Mouse (Mus musculus) heart, adult 2 months (tissue): ENCODE results near the gene Kcne2. TPM values are rescaled to one million over a fixed set of nuclear protein-coding genes. Genes with fewer than 3 reads are reported as not detected.
A peak's percentile ranks its signal among the peaks of the same experiment; 100 is the strongest.

Source experiments
- DNase-seq, 2 experiments: peaks; one replicate each; pipeline ENCODE4 v3.0.0; 2021
- H3K27ac ChIP-seq: fragments of 200-600 bp; 2 replicates; pipeline ENCODE4 v1.8.1; 2022
- H3K27me3 ChIP-seq: fragments of 200-500 bp; 2 replicates; pipeline ENCODE4 v1.6.1; 2012; ENCODE audit warnings: mild to moderate bottlenecking, low read length, inconsistent platforms, mixed read lengths; ENCODE audit not compliant: control insufficient read depth, insufficient read depth
- H3K36me3 ChIP-seq: fragments of 200-500 bp; 2 replicates; pipeline ENCODE4 v1.6.1; 2012; ENCODE audit warnings: low read length, inconsistent platforms; ENCODE audit not compliant: control insufficient read depth, insufficient read depth
- H3K4me1 ChIP-seq: fragments of 200-500 bp; 2 replicates; pipeline ENCODE4 v1.6.1; 2011; ENCODE audit warnings: low read length; ENCODE audit not compliant: control insufficient read depth, insufficient read depth
- H3K4me3 ChIP-seq: fragments of 200-600 bp; 2 replicates; pipeline ENCODE4 v1.8.1; 2022
- H3K79me2 ChIP-seq: fragments of 200-500 bp; replicated peaks from 2 replicates; pipeline ENCODE4 v1.6.1; 2012; ENCODE audit warnings: mild to moderate bottlenecking, inconsistent platforms, low read length, moderate library complexity, mixed read lengths; ENCODE audit not compliant: control insufficient read depth, insufficient read depth
- H3K9ac ChIP-seq: fragments of 200-500 bp; 2 replicates; pipeline ENCODE4 v1.6.1; 2012; ENCODE audit warnings: low read depth, mild to moderate bottlenecking, control low read depth, inconsistent platforms, low read length, mixed read lengths
- CTCF ChIP-seq: fragments of 200-600 bp; IDR thresholded peaks from 2 replicates; pipeline ENCODE4 v1.8.1; 2022; ENCODE audit warnings: antibody characterized with exemption, mild to moderate bottlenecking, moderate library complexity
- EP300 ChIP-seq: fragments of 200-500 bp; IDR thresholded peaks from 2 replicates; pipeline ENCODE4 v1.6.1; 2011; ENCODE audit warnings: low read depth, low read length, control low read depth; ENCODE audit not compliant: insufficient read depth
- POLR2A ChIP-seq: fragments of 200-500 bp; IDR thresholded peaks from 2 replicates; pipeline ENCODE4 v1.6.1; 2011; ENCODE audit warnings: mild to moderate bottlenecking, low read depth, low read length, control low read depth; ENCODE audit not compliant: insufficient read depth
- WGBS: fragments of 180-500 bp; shearing (Covaris S2); methylation state at CpG from one replicate; pipeline ENCODE4 v1.1.7; 2018; 5-methylcytosine and 5-hydroxymethylcytosine counted together
- intact Hi-C: fragments of 180-260 bp; cut with DNase I; formaldehyde crosslinking; loops from one replicate; pipeline ENCODE4 v1.15.1; 2025
- polyA plus RNA-seq: library from polyadenylated mRNA; depleted of rRNA; stranded (reverse); fragments of >200 nt; gene quantifications from 2 replicates; pipeline ENCODE4 v1.2.3, GENCODE M21; 2012
- total RNA-seq, 2 experiments: library from RNA; stranded (reverse); gene quantifications; 2 replicates each; pipeline ENCODE4 v1.2.3; 2021

Gene Kcne2
- total and polyA plus RNA-seq, 3 experiments = not detected

DNA sequence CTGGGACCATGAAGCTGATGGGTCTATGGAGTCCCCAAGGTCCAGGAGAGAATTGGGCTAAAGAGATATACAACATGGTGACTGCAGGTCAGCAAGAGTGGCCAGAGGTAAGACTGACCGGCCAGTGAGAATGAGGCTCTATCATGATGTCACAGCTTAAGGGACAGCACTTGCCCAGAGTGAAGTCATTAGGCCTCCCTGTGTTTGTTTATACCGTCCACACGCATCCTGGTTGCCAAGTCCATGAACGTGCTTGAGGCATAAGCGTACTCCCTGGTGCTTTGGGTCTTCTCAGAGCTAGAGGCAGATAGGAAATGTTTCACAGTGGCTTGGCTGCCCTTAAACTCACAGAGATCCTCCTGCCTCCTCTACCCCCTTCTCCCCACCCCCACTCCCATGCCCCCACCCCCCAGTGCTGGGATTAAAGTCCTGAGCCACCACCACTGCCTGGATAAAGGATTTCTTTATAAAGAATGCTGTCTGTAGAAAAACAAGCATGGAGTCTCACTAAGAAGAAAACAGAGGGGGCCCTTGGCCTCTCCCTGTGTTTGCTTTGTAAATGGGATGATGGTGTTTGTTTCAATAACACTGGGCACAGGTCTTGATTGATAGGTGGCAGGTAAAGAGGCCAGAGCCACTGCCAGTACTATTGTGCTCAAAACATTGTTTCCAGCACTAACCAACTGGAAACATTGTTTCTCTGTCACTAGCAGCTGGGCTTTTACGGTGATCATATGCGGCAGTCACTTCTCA, 32.3 kb downstream of the Kcne2 start:
- 52% methylated on average over 7 of the region's 7 CpGs for WGBS
- intact Hi-C loops = no loop called here
- H3K9ac ChIP-seq = no peak overlapping the region
- H3K79me2 ChIP-seq = no peaks in the 10 kb centered on the region
- no peaks in the 10 kb centered on the region for H3K27me3 ChIP-seq
- no peaks in the 10 kb centered on the region for H3K36me3 ChIP-seq
- no peaks in the 10 kb centered on the region for H3K4me1 ChIP-seq
- H3K4me3 ChIP-seq = no peak overlapping the region
- TF ChIP-seq POLR2A (no peak), EP300 (no peak), CTCF (no peak)
- H3K27ac ChIP-seq = no peak overlapping the region
- DNase-seq = no peak

DNA sequence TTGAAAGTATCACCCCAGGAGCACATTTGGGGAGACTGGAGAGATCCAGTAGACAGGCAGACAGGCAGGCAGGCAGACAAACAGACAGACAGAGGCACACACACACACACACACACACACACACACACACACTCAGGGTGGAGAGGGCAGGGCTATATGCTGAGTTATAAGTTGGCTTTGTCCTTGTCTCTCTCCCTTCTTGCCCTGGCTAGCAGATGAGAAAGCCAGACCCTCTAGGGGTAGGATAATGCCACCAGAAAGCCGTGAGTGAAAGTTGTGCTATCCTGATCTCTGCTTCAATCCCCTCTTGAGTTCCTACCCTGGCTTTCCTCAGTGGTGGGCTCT, 32.8 kb downstream of the Kcne2 start:
- H3K9ac ChIP-seq = no peak overlapping the region
- H3K36me3 ChIP-seq = no peaks in the 10 kb centered on the region
- H3K79me2 ChIP-seq = no peaks in the 10 kb centered on the region
- H3K27me3 ChIP-seq = no peaks in the 10 kb centered on the region
- no peak for TF ChIP-seq POLR2A
- TF ChIP-seq CTCF = no peak
- no peak for TF ChIP-seq EP300
- H3K27ac ChIP-seq = no peak overlapping the region
- DNase-seq = no peak
- no peaks in the 10 kb centered on the region for H3K4me1 ChIP-seq
- WGBS = 68% methylated on average over 1 of the region's 1 CpGs
- H3K4me3 ChIP-seq = no peak overlapping the region
- intact Hi-C loops = no loop called here

GRCm38 (mm10) chr16:92327911-92328310, 35.7 kb downstream of the Kcne2 start:
- no peaks in the 10 kb centered on the region; the same call in 1 of the 2 replicates for H3K4me1 ChIP-seq
- H3K36me3 ChIP-seq = no peaks in the 10 kb centered on the region
- no peak overlapping the region for H3K27ac ChIP-seq
- DNase-seq = no peak
- intact Hi-C loops = no loop called here
- no peaks in the 10 kb centered on the region for H3K27me3 ChIP-seq
- no peak for TF ChIP-seq CTCF
- 93% methylated on average over 10 of the region's 10 CpGs for WGBS
- H3K79me2 ChIP-seq = no peaks in the 10 kb centered on the region
- no peak overlapping the region for H3K9ac ChIP-seq
- H3K4me3 ChIP-seq = no peak overlapping the region

DNA sequence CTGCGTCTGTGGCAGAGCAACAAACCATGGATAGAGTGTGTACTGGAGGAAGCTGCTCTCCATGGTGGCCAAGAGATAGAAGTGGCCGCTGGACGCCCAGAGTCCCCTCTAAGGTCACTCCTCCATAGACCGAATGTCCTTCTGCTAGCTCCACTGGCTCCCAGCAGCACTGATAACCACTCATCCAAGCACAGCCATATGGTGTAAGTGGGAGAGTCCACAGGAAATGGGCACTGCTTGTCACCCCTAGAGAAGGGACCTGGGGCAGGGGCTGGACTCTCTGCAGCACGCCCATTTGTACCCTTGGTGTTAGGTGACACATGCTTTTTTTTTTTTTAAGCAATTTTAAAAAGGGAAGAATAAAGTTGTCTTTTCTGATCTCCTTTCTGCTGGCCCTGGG, 38.8 kb downstream of the Kcne2 start:
- H3K4me1 ChIP-seq = no peaks in the 10 kb centered on the region; the same call in 1 of the 2 replicates
- no peak for DNase-seq
- H3K4me3 ChIP-seq = no peak overlapping the region
- no peaks in the 10 kb centered on the region for H3K79me2 ChIP-seq
- TF ChIP-seq CTCF (no peak), POLR2A (no peak), EP300 (no peak)
- no peak overlapping the region for H3K27ac ChIP-seq
- WGBS = 38% methylated on average over 5 of the region's 5 CpGs
- H3K27me3 ChIP-seq = no peaks in the 10 kb centered on the region
- no peaks in the 10 kb centered on the region for H3K36me3 ChIP-seq
- H3K9ac ChIP-seq = no peak overlapping the region
- intact Hi-C loops = no loop called here

- WGBS = 65% methylated on average over 9 of the region's 9 CpGs
- H3K4me3 ChIP-seq = no peak overlapping the region
- DNase-seq = no peak
- TF ChIP-seq CTCF (no peak), POLR2A (no peak), EP300 (no peak)
- no peak overlapping the region for H3K27ac ChIP-seq
- H3K9ac ChIP-seq = no peak overlapping the region
- no peaks in the 10 kb centered on the region for H3K36me3 ChIP-seq
- no peaks in the 10 kb centered on the region for H3K79me2 ChIP-seq
- no peaks in the 10 kb centered on the region; the same call in 1 of the 2 replicates for H3K4me1 ChIP-seq
- peaks cover 2% of the 10 kb centered on the region; the same call in 1 of the 2 replicates for H3K27me3 ChIP-seq
- intact Hi-C loops = no loop called here
These were observed 42.4 kb downstream of the Kcne2 start for GRCm38 (mm10) chr16:92334600-92334999.

- Histone ChIP-seq H3K9ac (no peak overlapping the region), H3K4me1 (no peaks in the 10 kb centered on the region; the same call in 1 of the 2 replicates), H3K36me3 (no peaks in the 10 kb centered on the region), H3K4me3 (no peak overlapping the region), H3K27me3 (peaks cover 2% of the 10 kb centered on the region; the same call in 1 of the 2 replicates), H3K79me2 (no peaks in the 10 kb centered on the region), H3K27ac (no peak overlapping the region)
- intact Hi-C loops = loop anchor here (5.0 kb wide), 1 partner anchor 61 kb away; no protein-coding TSS in a partner anchor
- peak; percentile 68 to 71 for DNase-seq
- TF ChIP-seq EP300 = 0 out of 2 replicates have a peak, but pooled peaks have one; percentile 59
- no peak for TF ChIP-seq POLR2A
- TF ChIP-seq CTCF = peak; percentile 89
- WGBS = 9% methylated on average over 9 of the region's 9 CpGs
These were observed 44.1 kb downstream of the Kcne2 start for GRCm38 (mm10) chr16:92336280-92336679.
